Comparison of ENCODE assay signal across 8 mouse cellular contexts in the genomic region with DNA sequence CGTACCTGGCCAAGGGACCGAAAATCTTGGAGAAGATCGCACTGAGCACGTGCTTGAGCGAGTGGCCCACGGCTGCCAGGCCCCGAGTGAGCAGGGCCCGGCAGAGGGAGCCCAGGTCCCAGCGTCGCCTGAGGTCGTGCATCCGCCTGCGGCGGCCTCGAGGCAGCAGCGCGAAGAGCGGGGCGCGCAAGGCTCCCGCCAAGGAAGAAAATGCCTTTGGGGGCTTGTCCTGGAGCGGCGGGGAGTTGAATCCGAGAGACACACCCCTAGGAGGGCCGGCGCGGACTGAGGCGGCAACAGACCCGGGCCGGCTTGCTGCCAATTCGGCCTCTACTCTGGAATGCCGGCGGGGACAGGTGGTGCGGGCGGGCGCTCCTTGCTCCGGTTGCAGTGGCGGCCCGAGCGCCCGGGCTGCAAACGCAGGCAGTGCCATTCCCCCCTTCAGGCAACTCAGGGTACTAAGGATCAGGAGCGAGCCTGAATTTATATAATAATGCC. TPM values are rescaled to one million over a fixed set of nuclear protein-coding genes. Genes with fewer than 3 reads are reported as not detected.
DNase-seq lines count a peak whose midpoint lies in the region; ATAC-seq and TF ChIP-seq lines count a peak whose summit lies in the region.

No protein-coding gene starts in this region.

- H3K79me2 ChIP-seq in heart, adult 2 months (replicated peaks; ENCODE audit: control insufficient read depth, insufficient read depth, low read length), result no peaks in the 10 kb centered on the region

- H3K9ac ChIP-seq in heart, adult 2 months (ENCODE audit: low read depth, low read length), result no peak overlapping the region
- H3K9ac ChIP-seq in forebrain, embryonic 15.5 days (replicated peaks), result peak overlapping the region; percentile 51
- H3K9ac ChIP-seq in hindbrain, postnatal 0 days (replicated peaks; ENCODE audit: low read length), result peak overlapping the region; percentile 53
- peak overlapping the region; percentile 69 for H3K9ac ChIP-seq in limb, embryonic 11.5 days (ENCODE audit: low read length)
- H3K9ac ChIP-seq in neural tube, embryonic 14.5 days (replicated peaks; ENCODE audit: low read depth, low read length), result peak overlapping the region; percentile 59

- H3K4me2 ChIP-seq in forebrain, embryonic 15.5 days (replicated peaks), result peak overlapping the region; percentile 83
- H3K4me2 ChIP-seq in hindbrain, postnatal 0 days (ENCODE audit: low read depth, low read length), result peak overlapping the region; percentile 74
- H3K4me2 ChIP-seq in limb, embryonic 11.5 days (ENCODE audit: low read depth, severe bottlenecking), result peak overlapping the region; percentile 76
- peak overlapping the region; percentile 63 for H3K4me2 ChIP-seq in neural tube, embryonic 14.5 days (ENCODE audit: low read depth, low read length)

- H3K27ac ChIP-seq in heart, adult 2 months, result no peak overlapping the region
- peak overlapping the region; percentile 71 for H3K27ac ChIP-seq in forebrain, embryonic 15.5 days (replicated peaks)
- H3K27ac ChIP-seq in hindbrain, postnatal 0 days, result peak overlapping the region; percentile 38; the same call in 1 of the 2 replicates
- no peak overlapping the region; the same call in 1 of the 2 replicates for H3K27ac ChIP-seq in limb, embryonic 11.5 days (replicated peaks; ENCODE audit: low read depth, low read length)
- peak overlapping the region; percentile 48 for H3K27ac ChIP-seq in neural tube, embryonic 14.5 days (ENCODE audit: low read depth, low read length)

- H3K4me1 ChIP-seq in heart, adult 2 months (ENCODE audit: control insufficient read depth, insufficient read depth, low read length), result no peaks in the 10 kb centered on the region
- no peaks in the 10 kb centered on the region for H3K4me1 ChIP-seq in forebrain, embryonic 15.5 days
- H3K4me1 ChIP-seq in hindbrain, postnatal 0 days (ENCODE audit: insufficient read depth, low read length), result no peaks in the 10 kb centered on the region
- H3K4me1 ChIP-seq in limb, embryonic 11.5 days (ENCODE audit: control insufficient read depth, insufficient read depth, low read length), result no peaks in the 10 kb centered on the region
- no peaks in the 10 kb centered on the region for H3K4me1 ChIP-seq in neural tube, embryonic 14.5 days (ENCODE audit: control insufficient read depth, insufficient read depth, low read length)

- no peaks in the 10 kb centered on the region for H3K36me3 ChIP-seq in heart, adult 2 months (ENCODE audit: control insufficient read depth, insufficient read depth, low read length)
- no peaks in the 10 kb centered on the region for H3K36me3 ChIP-seq in forebrain, embryonic 15.5 days
- no peaks in the 10 kb centered on the region for H3K36me3 ChIP-seq in hindbrain, postnatal 0 days (ENCODE audit: insufficient read depth, low read length)
- H3K36me3 ChIP-seq in limb, embryonic 11.5 days (ENCODE audit: control insufficient read depth, insufficient read depth, low read length), result no peaks in the 10 kb centered on the region
- no peaks in the 10 kb centered on the region for H3K36me3 ChIP-seq in neural tube, embryonic 14.5 days (ENCODE audit: control insufficient read depth, insufficient read depth, low read length)

- intact Hi-C loops in heart, adult 2 months (cut with DNase I), result loop anchor here (10.0 kb wide), 1 partner anchor 186 kb away; no protein-coding TSS in a partner anchor

- no peak for TF ChIP-seq CTCF in heart, adult 2 months (IDR thresholded peaks at IDR 0.05)
- TF ChIP-seq CTCF in hindbrain, postnatal 0 days (IDR thresholded peaks at IDR 0.05; ENCODE audit: low read depth), result peak; percentile 33; the same call in 1 of the 2 replicates

- WGBS in heart, adult 2 months, result 21% methylated on average over 42 of the region's 43 CpGs
- 25% methylated on average over 37 of the region's 43 CpGs for WGBS in forebrain, embryonic 15.5 days
- WGBS in hindbrain, postnatal 0 days, result 22% methylated on average over 42 of the region's 43 CpGs
- 25% methylated on average over 34 of the region's 43 CpGs for WGBS in limb, embryonic 11.5 days
- 11% methylated on average over 28 of the region's 43 CpGs for WGBS in neural tube, embryonic 14.5 days

- no peak for TF ChIP-seq EP300 in heart, adult 2 months (IDR thresholded peaks at IDR 0.05; ENCODE audit: insufficient read depth, low read depth, low read length)

- no peaks in the 10 kb centered on the region for H3K9me3 ChIP-seq in forebrain, embryonic 15.5 days
- H3K9me3 ChIP-seq in hindbrain, postnatal 0 days (ENCODE audit: low read length), result no peaks in the 10 kb centered on the region
- H3K9me3 ChIP-seq in limb, embryonic 11.5 days (ENCODE audit: control insufficient read depth, low read length), result no peaks in the 10 kb centered on the region
- no peaks in the 10 kb centered on the region for H3K9me3 ChIP-seq in neural tube, embryonic 14.5 days (ENCODE audit: control insufficient read depth, low read length)

- DNase-seq in heart, adult 2 months, result peak in 1 of 2 experiments; percentile 28
- DNase-seq in heart, adult 9 months (ENCODE audit: low spot score in 2 of 2), result no peak
- peak; percentile 58 for DNase-seq in hindbrain, postnatal 0 days (ENCODE audit: low spot score)
- DNase-seq in limb, embryonic 11.5 days (ENCODE audit: low spot score), result peak; percentile 76
- no peak for DNase-seq in c-Kit-positive CD71-positive TER-119-positive erythroid progenitor cells, embryonic 14.5 days (ENCODE audit: low spot score)

- no peak for TF ChIP-seq POLR2A in heart, adult 2 months (IDR thresholded peaks at IDR 0.05; ENCODE audit: insufficient read depth, low read depth, low read length)

- peak overlapping the region; percentile 43 for H3K4me3 ChIP-seq in heart, adult 2 months
- H3K4me3 ChIP-seq in forebrain, embryonic 15.5 days, result peak overlapping the region; percentile 55
- H3K4me3 ChIP-seq in hindbrain, postnatal 0 days (ENCODE audit: low read length), result peak overlapping the region; percentile 48
- H3K4me3 ChIP-seq in limb, embryonic 11.5 days (ENCODE audit: low read depth, low read length), result peak overlapping the region; percentile 39
- peak overlapping the region; percentile 42 for H3K4me3 ChIP-seq in neural tube, embryonic 14.5 days (ENCODE audit: low read depth, low read length)

- H3K27me3 ChIP-seq in heart, adult 2 months (ENCODE audit: control insufficient read depth, insufficient read depth, low read length), result no peaks in the 10 kb centered on the region
- H3K27me3 ChIP-seq in forebrain, embryonic 15.5 days, result no peaks in the 10 kb centered on the region
- no peaks in the 10 kb centered on the region for H3K27me3 ChIP-seq in hindbrain, postnatal 0 days (ENCODE audit: insufficient read depth, low read length)
- H3K27me3 ChIP-seq in limb, embryonic 11.5 days (ENCODE audit: control insufficient read depth, insufficient read depth, low read length), result peaks cover 15% of the 10 kb centered on the region; the same call in 1 of the 2 replicates
- no peaks in the 10 kb centered on the region for H3K27me3 ChIP-seq in neural tube, embryonic 14.5 days (ENCODE audit: control insufficient read depth, insufficient read depth, low read length)

- peak; percentile 78 for ATAC-seq in cerebellum, adult (ENCODE audit: insufficient number of reproducible peaks, low FRiP score, low TSS enrichment)
- ATAC-seq in forebrain, embryonic 15.5 days (replicated peaks), result peak; percentile 72
- ATAC-seq in hindbrain, postnatal 0 days, result peak; percentile 67
- ATAC-seq in limb, embryonic 11.5 days (ENCODE audit: insufficient number of reproducible peaks, low FRiP score, low TSS enrichment, low read depth), result peak; percentile 73; the same call in 1 of the 2 replicates
- ATAC-seq in neural tube, embryonic 14.5 days (ENCODE audit: low read depth), result peak; percentile 73

RNA-seq across cellular contexts. Expression of a gene that starts 0.4 kb away (rescaled TPM):
- under 1 TPM; 0.26 to 0.41 TPM for total RNA-seq in heart, adult 2 months (2021)
- polyA plus RNA-seq in heart, adult 2 months (2012; rRNA removed), result 0.41 and 0.79 TPM in 2 replicates
- 49.3 and 50.4 TPM in 2 replicates for polyA plus RNA-seq in forebrain, embryonic 15.5 days (2015; fragmentation: Nextera tagmentation; extraction: Ambion mirVana)
- 49.7 and 65.7 TPM in 2 replicates for total RNA-seq in hindbrain, postnatal 0 days (2014; rRNA removed)
- 43.5 and 46.5 TPM in 2 replicates for polyA plus RNA-seq in hindbrain, postnatal 0 days (2015; fragmentation: Nextera tagmentation; extraction: Ambion mirVana)
- 28.7 and 30.1 TPM in 2 replicates for polyA plus RNA-seq in limb, embryonic 11.5 days (2014; fragmentation: Nextera tagmentation; extraction: Ambion mirVana)
- polyA plus RNA-seq in neural tube, embryonic 14.5 days (2014; fragmentation: Nextera tagmentation; extraction: Ambion mirVana), result 35.3 and 41.5 TPM in 2 replicates

Comparison
In these comparisons a context has a peak if more than half of its experiments do, and no peak if none do; other contexts are left out.
1. DNase-seq: peak in hindbrain, postnatal 0 days (single experiment) and limb, embryonic 11.5 days (single experiment); none in heart, adult 9 months (0 of 2) and c-Kit-positive CD71-positive TER-119-positive erythroid progenitor cells, embryonic 14.5 days (single experiment).
2. H3K27ac ChIP-seq: peak in forebrain, embryonic 15.5 days (single experiment), hindbrain, postnatal 0 days (single experiment) and neural tube, embryonic 14.5 days (single experiment); none in heart, adult 2 months (single experiment) and limb, embryonic 11.5 days (single experiment).
3. RNA of a gene that starts 0.4 kb away (polyA plus RNA-seq): 49.3 to 50.4 TPM in forebrain, embryonic 15.5 days, 43.5 to 46.5 TPM in hindbrain, postnatal 0 days, 35.3 to 41.5 TPM in neural tube, embryonic 14.5 days and 28.7 to 30.1 TPM in limb, embryonic 11.5 days; 0.41 to 0.79 TPM in heart, adult 2 months; every median in the first group is over 10 times any median in the second.
4. Peak in every context shown above with its lines, with median percentiles within 50 percentile points of each other: H3K4me3 ChIP-seq, ATAC-seq and H3K4me2 ChIP-seq.